Mouse (Mus musculus): ENCODE measurements at regions not wholly inside any gene's neighbourhood (a gene's known extent, or its start where the extent isn't known, plus 50 kb on each side); places are given as distances from the start of the nearest gene placed in this dataset.
A peak's percentile ranks its signal among the peaks of the same experiment; 100 is the strongest.

DNA sequence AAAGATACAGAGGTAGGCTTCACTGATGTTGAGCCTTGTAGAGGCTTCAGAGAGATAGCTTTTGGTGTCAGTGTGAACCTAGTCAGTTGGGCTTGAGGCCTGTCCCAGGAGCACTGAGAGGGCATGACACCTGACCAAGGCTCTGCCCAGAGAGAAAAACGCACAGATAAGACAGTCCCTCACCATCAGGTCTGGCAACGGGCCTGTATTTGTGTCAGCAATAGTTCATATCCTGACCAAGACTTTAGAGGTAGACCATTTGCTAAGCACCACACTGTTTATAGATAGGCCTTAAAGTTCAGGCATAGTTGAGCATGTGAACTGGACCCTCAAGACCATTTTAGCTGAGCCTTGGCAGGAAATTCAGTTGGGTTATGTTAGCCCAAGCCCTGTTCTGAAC is 60.4 kb upstream of the C2cd4b start:
- DNase-seq (ENCODE audit: low spot score), result no peak

DNA sequence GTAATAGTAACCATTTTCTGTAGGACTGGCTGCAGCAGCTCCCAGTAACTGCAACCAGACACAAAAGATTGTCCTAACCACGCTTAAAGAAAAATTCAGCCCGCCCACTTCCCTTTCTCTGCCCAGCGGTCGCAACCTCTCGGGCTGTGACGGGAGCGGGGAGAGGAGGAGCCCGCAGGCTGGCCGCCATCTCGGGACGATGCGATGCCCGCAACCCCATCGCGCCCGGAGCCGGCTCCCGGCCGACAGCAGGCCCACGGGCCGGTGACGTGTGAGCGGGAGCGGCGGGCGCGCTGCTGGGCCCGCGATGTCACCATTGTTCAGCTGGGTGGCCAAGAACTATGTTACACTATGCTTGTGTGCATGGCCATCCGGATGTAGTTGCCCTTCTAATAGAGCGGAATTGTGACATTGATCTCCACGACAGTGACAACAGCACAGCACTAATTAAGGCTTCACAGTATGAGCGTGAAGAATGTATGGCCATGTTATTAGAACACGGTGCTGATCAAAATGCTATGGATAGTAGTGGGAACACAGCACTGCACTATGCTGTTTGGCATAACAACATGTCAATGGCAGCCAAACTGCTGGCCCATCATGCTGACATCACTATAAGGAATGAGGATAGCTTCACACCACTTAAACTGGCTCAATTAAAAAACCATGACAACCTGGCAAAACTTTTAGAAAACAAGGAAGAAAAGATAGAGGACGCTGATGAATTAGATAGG is 59.2 kb upstream of the C2cd4b start:
- DNase-seq (ENCODE audit: low spot score), result peak; percentile 42

DNA sequence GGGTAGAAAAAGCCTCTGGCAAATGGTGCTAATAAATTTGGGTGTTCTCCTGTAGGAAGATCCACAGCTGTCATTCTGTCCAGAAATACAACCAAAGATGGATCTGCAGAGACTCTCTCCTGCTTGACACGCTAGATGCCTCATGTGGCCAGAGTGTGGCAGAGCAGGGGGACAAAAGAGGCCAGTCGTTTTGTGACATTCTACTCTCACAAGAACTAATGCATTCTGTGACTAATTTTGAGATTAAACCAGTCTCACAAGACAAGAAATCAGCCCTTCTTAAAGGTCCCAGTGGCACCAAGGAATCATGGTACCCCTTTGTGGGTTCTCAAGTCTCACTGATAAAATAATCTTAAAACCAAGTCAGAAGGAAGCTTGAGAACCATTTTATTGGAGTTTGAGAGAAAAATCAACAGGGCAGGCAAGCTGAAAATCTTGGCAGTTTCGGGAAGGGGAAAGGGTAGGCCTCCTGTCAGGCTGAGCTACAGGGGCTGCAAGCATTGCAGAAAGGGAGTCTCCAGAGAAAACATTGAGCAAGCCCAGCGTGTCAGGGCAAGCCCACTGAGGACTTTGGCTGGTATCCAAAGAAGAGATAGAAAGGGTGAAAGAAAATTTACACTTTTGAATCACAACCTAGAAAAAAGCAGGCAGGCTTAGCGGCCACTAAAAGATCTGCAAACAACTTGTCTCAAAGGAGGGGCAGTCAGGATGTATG is 50.8 kb upstream of the C2cd4b start:
- DNase-seq (ENCODE audit: low spot score), result peak; percentile 49
